ENCODE assay signal across 12 mouse cellular contexts in the genomic region with DNA sequence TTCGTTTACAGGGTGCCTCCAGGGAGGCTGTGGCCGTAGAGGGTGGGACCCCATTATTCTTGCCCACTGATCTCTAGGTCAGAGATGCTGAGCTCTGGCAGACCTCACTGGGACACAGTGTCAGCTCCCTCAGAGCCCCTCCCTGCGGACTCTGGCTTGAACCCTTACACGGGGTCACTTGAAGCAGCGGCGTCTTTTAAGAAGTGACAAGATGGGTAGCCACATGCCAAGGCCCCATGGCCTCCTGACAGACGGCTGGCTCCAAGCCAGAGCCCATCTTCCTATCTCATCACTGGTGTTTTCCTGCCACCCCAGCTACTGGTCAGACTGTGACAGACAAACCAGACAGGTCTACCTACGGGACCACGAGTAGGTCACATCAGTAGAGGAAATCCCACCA.
"Had no signal": no experiment of that assay in that cellular context is flagged by ENCODE, and none has a peak within 500 bp of the region (broad histone marks: within the 10 kb centered on the region; RNA-seq: fewer than 3 reads in every experiment).

No protein-coding gene starts in this region.

- H3K27ac ChIP-seq: kidney, postnatal 0 days; layer of hippocampus, adult 2 months; limb, embryonic 12.5 days; liver, embryonic 14.5 days; midbrain, embryonic 13.5 days had no signal

- H3K9ac ChIP-seq: limb, embryonic 12.5 days; liver, embryonic 14.5 days; midbrain, embryonic 13.5 days had no signal

- DNase-seq: kidney, adult 9 months; kidney, postnatal 4 days; lung, adult 2 months; lung, postnatal 36 days; right cerebral cortex, postnatal 14 days; thymus, postnatal 36 days had no signal

- ATAC-seq: lung, postnatal 0 days; midbrain, embryonic 13.5 days had no signal

- H3K9me3 ChIP-seq: limb, embryonic 12.5 days; midbrain, embryonic 13.5 days had no signal

- H3K36me3 ChIP-seq: limb, embryonic 12.5 days; midbrain, embryonic 13.5 days had no signal

- H3K27me3 ChIP-seq: limb, embryonic 12.5 days; midbrain, embryonic 13.5 days had no signal

- H3K4me3 ChIP-seq: layer of hippocampus, adult 2 months; limb, embryonic 12.5 days; midbrain, embryonic 13.5 days had no signal

- H3K4me2 ChIP-seq: limb, embryonic 12.5 days; midbrain, embryonic 13.5 days had no signal
